Mouse (Mus musculus): ENCODE data around the gene Ugt1a10.

DNA sequence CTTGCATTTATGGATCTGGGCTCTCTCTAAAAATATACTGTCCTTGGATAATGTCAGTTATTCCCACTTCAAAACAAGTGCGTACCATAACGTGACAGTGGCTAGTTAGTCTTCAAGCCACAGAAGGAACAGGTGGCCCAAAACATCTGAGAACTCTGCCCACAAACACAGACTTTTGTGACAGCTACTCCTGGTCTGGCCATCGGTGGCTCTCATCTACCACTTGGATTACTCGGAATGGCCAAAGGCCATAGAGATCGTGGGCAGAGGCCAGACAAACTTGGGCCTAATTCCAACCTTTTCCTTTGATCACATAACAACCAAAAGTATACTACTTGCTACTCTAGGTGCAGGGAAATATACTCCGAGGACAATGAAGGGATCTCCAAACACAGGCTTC is 212.9 kb downstream of the Ugt1a10 start:
- TF ChIP-seq CTCF (IDR thresholded peaks at IDR 0.05; ENCODE audit: low read depth) (no peak), EP300 (IDR thresholded peaks at IDR 0.05; ENCODE audit: low read depth) (no peak)
